Mouse (Mus musculus) midbrain, embryonic 11.5 days (tissue): ENCODE measurements around the gene Hpf1. TPM values are rescaled to one million over a fixed set of nuclear protein-coding genes. Genes with fewer than 3 reads are reported as not detected.
A peak's percentile ranks its signal among the peaks of the same experiment; 100 is the strongest.

Experiments
- ATAC-seq: fragments of 200-750 bp; cut with Nextera tagmentation; 2 replicates; pipeline ENCODE4 v1.8.0; 2017; ENCODE audit warnings: moderate TSS enrichment, moderate library complexity; ENCODE audit not compliant: low FRiP score
- DNase-seq: peaks from one replicate; pipeline ENCODE4 v3.0.0; 2015; ENCODE audit warnings: low spot score; ENCODE audit errors: missing footprints
- H3K27ac ChIP-seq: fragments of 300-500 bp; sonication (generic); 2 replicates; pipeline ENCODE4 v1.5.1; 2014; ENCODE audit warnings: low read depth, low read length
- H3K27me3 ChIP-seq: fragments of 300-500 bp; sonication (generic); 2 replicates; pipeline ENCODE4 v1.6.1; 2014; ENCODE audit warnings: mild to moderate bottlenecking, low read length, moderate library complexity, mixed read lengths; ENCODE audit not compliant: control insufficient read depth, insufficient read depth
- H3K36me3 ChIP-seq: fragments of 300-500 bp; sonication (generic); 2 replicates; pipeline ENCODE4 v1.6.1; 2014; ENCODE audit warnings: mild to moderate bottlenecking, low read length, moderate library complexity, mixed read lengths; ENCODE audit not compliant: control insufficient read depth, insufficient read depth
- H3K4me1 ChIP-seq: fragments of 300-500 bp; sonication (generic); 2 replicates; pipeline ENCODE4 v1.6.1; 2014; ENCODE audit warnings: low read length; ENCODE audit not compliant: control insufficient read depth, insufficient read depth
- H3K4me2 ChIP-seq: fragments of 300-500 bp; sonication (generic); 2 replicates; pipeline ENCODE4 v1.6.1; 2014; ENCODE audit warnings: mild to moderate bottlenecking, moderate library complexity
- H3K4me3 ChIP-seq: fragments of 300-500 bp; sonication (generic); 2 replicates; pipeline ENCODE4 v1.5.1; 2014; ENCODE audit warnings: low read depth, low read length
- H3K9ac ChIP-seq: fragments of 300-500 bp; sonication (generic); 2 replicates; pipeline ENCODE4 v1.6.1; 2014; ENCODE audit warnings: low read length
- H3K9me3 ChIP-seq: fragments of 300-500 bp; sonication (generic); 2 replicates; pipeline ENCODE4 v1.6.1; 2016; ENCODE audit warnings: low read length; ENCODE audit not compliant: control insufficient read depth
- WGBS: fragments of 180-500 bp; shearing (Covaris S2); extraction: QIAGEN DNeasy Blood & Tissue Kit; methylation state at CpG from one replicate; pipeline ENCODE4 v1.1.7; 2014; 5-methylcytosine and 5-hydroxymethylcytosine counted together
- polyA plus RNA-seq: library from polyadenylated mRNA; unstranded; fragments of >200 nt; fragmentation: Nextera tagmentation; extraction: Ambion mirVana; gene quantifications from 2 replicates; pipeline ENCODE4 v1.2.1, GENCODE M21; 2014

Hpf1 gene
- polyA plus RNA-seq, 1 experiment from 2014 or later, result 138 TPM

GRCm38 (mm10) chr8:60933617-60934016 lies 43.4 kb downstream of the Hpf1 start:
- H3K36me3 ChIP-seq, result no peaks in the 10 kb centered on the region
- peaks cover under 1% of the 10 kb centered on the region; the same call in 1 of the 2 replicates for H3K4me1 ChIP-seq
- no peak for ATAC-seq

GRCm38 (mm10) chr8:60938717-60939424 lies 48.7 kb downstream of the Hpf1 start:
- Histone ChIP-seq H3K4me1 (peaks cover 5% of the 10 kb centered on the region; the same call in 1 of the 2 replicates), H3K27me3 (no peaks in the 10 kb centered on the region), H3K9ac (no peak overlapping the region), H3K27ac (no peak overlapping the region), H3K36me3 (no peaks in the 10 kb centered on the region), H3K9me3 (no peaks in the 10 kb centered on the region), H3K4me2 (no peak overlapping the region), H3K4me3 (no peak overlapping the region)
- DNase-seq, result no peak
- 10% methylated on average over 3 of the region's 3 CpGs for WGBS
- ATAC-seq, result peak; percentile 44; the same call in 1 of the 2 replicates

More at GRCm38 (mm10) chr8:60933617-60934016, 43.4 kb downstream of the Hpf1 start:
- Histone ChIP-seq H3K4me3 (no peak overlapping the region), H3K27ac (no peak overlapping the region), H3K27me3 (no peaks in the 10 kb centered on the region), H3K9ac (no peak overlapping the region), H3K4me2 (no peak overlapping the region), H3K9me3 (no peaks in the 10 kb centered on the region)
- no peak for DNase-seq

- no peaks in the 10 kb centered on the region for H3K27me3 ChIP-seq
- H3K4me2 ChIP-seq, result no peak overlapping the region
- peaks cover 5% of the 10 kb centered on the region; the same call in 1 of the 2 replicates for H3K4me1 ChIP-seq
- DNase-seq (no peak), ATAC-seq (no peak)
- no peaks in the 10 kb centered on the region for H3K36me3 ChIP-seq
- no peaks in the 10 kb centered on the region for H3K9me3 ChIP-seq
- 94% methylated on average over 2 of the region's 2 CpGs for WGBS
- H3K9ac ChIP-seq, result no peak overlapping the region
- H3K27ac ChIP-seq, result no peak overlapping the region
- no peak overlapping the region for H3K4me3 ChIP-seq
These were observed 52.6 kb downstream of the Hpf1 start for GRCm38 (mm10) chr8:60942867-60943266.

- Histone ChIP-seq H3K4me3 (no peak overlapping the region), H3K27me3 (no peaks in the 10 kb centered on the region), H3K27ac (no peak overlapping the region), H3K9ac (no peak overlapping the region), H3K4me2 (no peak overlapping the region), H3K36me3 (no peaks in the 10 kb centered on the region), H3K4me1 (peaks cover 5% of the 10 kb centered on the region), H3K9me3 (no peaks in the 10 kb centered on the region)
- DNase-seq (no peak), ATAC-seq (no peak)
These were observed 57.3 kb downstream of the Hpf1 start for GRCm38 (mm10) chr8:60947503-60947902.

- Histone ChIP-seq H3K27me3 (no peaks in the 10 kb centered on the region), H3K27ac (no peak overlapping the region), H3K4me2 (no peak overlapping the region), H3K4me1 (peaks cover 7% of the 10 kb centered on the region), H3K36me3 (no peaks in the 10 kb centered on the region), H3K9me3 (no peaks in the 10 kb centered on the region), H3K4me3 (no peak overlapping the region), H3K9ac (no peak overlapping the region)
- WGBS, result 74% methylated on average over 4 of the region's 4 CpGs
- no peak for ATAC-seq
- DNase-seq, result no peak
These were observed 59.6 kb downstream of the Hpf1 start for GRCm38 (mm10) chr8:60949859-60950258.

GRCm38 (mm10) chr8:60951271-60951670 lies 61.1 kb downstream of the Hpf1 start:
- WGBS, result 71% methylated on average over 4 of the region's 4 CpGs
- Histone ChIP-seq H3K9me3 (no peaks in the 10 kb centered on the region), H3K27ac (no peak overlapping the region), H3K9ac (no peak overlapping the region), H3K36me3 (no peaks in the 10 kb centered on the region), H3K27me3 (no peaks in the 10 kb centered on the region), H3K4me1 (peaks cover 7% of the 10 kb centered on the region), H3K4me2 (no peak overlapping the region), H3K4me3 (no peak overlapping the region)
- no peak for DNase-seq
- ATAC-seq, result no peak

- Histone ChIP-seq H3K4me2 (no peak overlapping the region), H3K27ac (no peak overlapping the region), H3K9me3 (no peaks in the 10 kb centered on the region), H3K4me3 (no peak overlapping the region), H3K4me1 (peaks cover 7% of the 10 kb centered on the region), H3K9ac (no peak overlapping the region), H3K27me3 (no peaks in the 10 kb centered on the region), H3K36me3 (no peaks in the 10 kb centered on the region)
- DNase-seq, result no peak
- 97% methylated on average over 1 of the region's 1 CpGs for WGBS
- no peak for ATAC-seq
These were observed 61.5 kb downstream of the Hpf1 start for GRCm38 (mm10) chr8:60951757-60952156.

GRCm38 (mm10) chr8:60952803-60953202 lies 62.6 kb downstream of the Hpf1 start:
- H3K27ac ChIP-seq, result no peak overlapping the region
- peaks cover 7% of the 10 kb centered on the region for H3K4me1 ChIP-seq
- peak overlapping the region; percentile 34 for H3K4me2 ChIP-seq
- no peak overlapping the region; the same call in 1 of the 2 replicates for H3K4me3 ChIP-seq
- no peaks in the 10 kb centered on the region for H3K27me3 ChIP-seq
- no peak for DNase-seq
- ATAC-seq, result no peak
- no peaks in the 10 kb centered on the region for H3K9me3 ChIP-seq
- WGBS, result 52% methylated on average over 5 of the region's 5 CpGs
- H3K9ac ChIP-seq, result no peak overlapping the region
- H3K36me3 ChIP-seq, result no peaks in the 10 kb centered on the region

- peak overlapping the region; percentile 35 for H3K4me2 ChIP-seq
- WGBS, result under 1% methylated on average over 15 of the region's 15 CpGs
- no peaks in the 10 kb centered on the region for H3K27me3 ChIP-seq
- peak overlapping the region; percentile 25 for H3K9ac ChIP-seq
- peaks cover 7% of the 10 kb centered on the region for H3K4me1 ChIP-seq
- H3K9me3 ChIP-seq, result no peaks in the 10 kb centered on the region
- DNase-seq, result peak; percentile 95
- peak overlapping the region; percentile 19 for H3K4me3 ChIP-seq
- peak; percentile 97 for ATAC-seq
- peak overlapping the region; percentile 88 for H3K27ac ChIP-seq
- H3K36me3 ChIP-seq, result no peaks in the 10 kb centered on the region
These were observed 64.2 kb downstream of the Hpf1 start for GRCm38 (mm10) chr8:60954281-60955014.
